Mouse (Mus musculus) spleen, adult 2 months (tissue): ENCODE data around the gene Ets1. TPM values are rescaled to one million over a fixed set of nuclear protein-coding genes. Genes with fewer than 3 reads are reported as not detected.

Experiments
- DNase-seq, 2 experiments: peaks; one replicate each; pipeline versions ENCODE4 v3.0.0 to v3.0.0-alpha.2; 2012 to 2021; ENCODE audit warnings: low spot score in 2 of 2, low read depth in 1 of 2
- H3K27ac ChIP-seq: fragments of 200-500 bp; 2 replicates; pipeline ENCODE4 v1.5.1; 2012; ENCODE audit warnings: low read length, inconsistent platforms; ENCODE audit not compliant: insufficient read depth
- H3K27me3 ChIP-seq: fragments of 200-500 bp; 2 replicates; pipeline ENCODE4 v1.6.1; 2012; ENCODE audit warnings: mild to moderate bottlenecking, moderate library complexity, low read length, inconsistent platforms; ENCODE audit not compliant: control insufficient read depth, insufficient read depth
- H3K36me3 ChIP-seq: fragments of 200-500 bp; 2 replicates; pipeline ENCODE4 v1.6.1; 2012; ENCODE audit warnings: mild to moderate bottlenecking, low read length, inconsistent platforms; ENCODE audit not compliant: control insufficient read depth, insufficient read depth
- H3K4me1 ChIP-seq: fragments of 200-500 bp; 2 replicates; pipeline ENCODE4 v1.6.1; 2011; ENCODE audit warnings: inconsistent platforms; ENCODE audit not compliant: control insufficient read depth, insufficient read depth, insufficient read length
- H3K4me3 ChIP-seq: fragments of 200-500 bp; 2 replicates; pipeline ENCODE4 v1.5.1; 2011; ENCODE audit warnings: mild to moderate bottlenecking, inconsistent platforms; ENCODE audit not compliant: insufficient read depth, insufficient read length; ENCODE audit errors: extremely low read depth
- CTCF ChIP-seq: fragments of 200-500 bp; IDR thresholded peaks from 2 replicates; pipeline ENCODE4 v1.5.1; 2011; ENCODE audit warnings: mild to moderate bottlenecking, inconsistent platforms; ENCODE audit not compliant: insufficient read depth, insufficient read length, insufficient replicate concordance; ENCODE audit errors: extremely low read depth
- POLR2A ChIP-seq: fragments of 200-500 bp; IDR thresholded peaks from 2 replicates; pipeline ENCODE4 v1.6.1; 2011; ENCODE audit warnings: low read depth, low read length, inconsistent platforms
- WGBS: fragments of 180-500 bp; shearing (Covaris S2); methylation state at CpG from one replicate; pipeline ENCODE4 v1.1.7; 2018; 5-methylcytosine and 5-hydroxymethylcytosine counted together
- polyA plus RNA-seq: library from polyadenylated mRNA; depleted of rRNA; stranded (reverse); fragments of >200 nt; gene quantifications from 2 replicates; pipeline ENCODE4 v1.2.3, GENCODE M21; 2012

Ets1 gene
- polyA plus RNA-seq, 1 experiment, result 115 TPM

- H3K27ac ChIP-seq, result peak overlapping the region; percentile 99
- TF ChIP-seq POLR2A (peak; percentile 16; the same call in 1 of the 2 replicates), CTCF (no peak)
- 6% methylated on average over 7 of the region's 7 CpGs for WGBS
- peaks cover 4% of the 10 kb centered on the region; the same call in 1 of the 2 replicates for H3K4me1 ChIP-seq
- no peaks in the 10 kb centered on the region for H3K27me3 ChIP-seq
- peak in 1 of 2 experiments; percentile 48 for DNase-seq
- peak overlapping the region; percentile 90 for H3K4me3 ChIP-seq
- H3K36me3 ChIP-seq, result peaks cover 18% of the 10 kb centered on the region
Observed at GRCm38 (mm10) chr9:32696717-32697116, 60.7 kb downstream of the Ets1 start.

GRCm38 (mm10) chr9:32697291-32698110 lies 61.5 kb downstream of the Ets1 start:
- no peaks in the 10 kb centered on the region for H3K27me3 ChIP-seq
- peaks cover 23% of the 10 kb centered on the region for H3K36me3 ChIP-seq
- TF ChIP-seq CTCF (no peak), POLR2A (no peak)
- H3K4me3 ChIP-seq, result peak overlapping the region; percentile 90
- 27% methylated on average over 9 of the region's 9 CpGs for WGBS
- H3K4me1 ChIP-seq, result peaks cover 7% of the 10 kb centered on the region
- DNase-seq, result no peak
- H3K27ac ChIP-seq, result peak overlapping the region; percentile 99

GRCm38 (mm10) chr9:32698766-32699165 lies 62.7 kb downstream of the Ets1 start:
- Histone ChIP-seq H3K4me3 (peak overlapping the region; percentile 59), H3K36me3 (peaks cover 23% of the 10 kb centered on the region), H3K4me1 (peaks cover 11% of the 10 kb centered on the region), H3K27me3 (no peaks in the 10 kb centered on the region), H3K27ac (peak overlapping the region; percentile 79; the same call in 1 of the 2 replicates)
- TF ChIP-seq POLR2A (no peak), CTCF (no peak)
- WGBS, result 38% methylated on average over 4 of the region's 4 CpGs
- no peak for DNase-seq

- 22% methylated on average over 8 of the region's 8 CpGs for WGBS
- peaks cover 24% of the 10 kb centered on the region for H3K36me3 ChIP-seq
- H3K27me3 ChIP-seq, result no peaks in the 10 kb centered on the region
- TF ChIP-seq POLR2A, result no peak
- TF ChIP-seq CTCF, result no peak
- DNase-seq, result no peak
- peak overlapping the region; percentile 79 for H3K27ac ChIP-seq
- peak overlapping the region; percentile 59 for H3K4me3 ChIP-seq
- H3K4me1 ChIP-seq, result peaks cover 14% of the 10 kb centered on the region
Observed at GRCm38 (mm10) chr9:32699391-32699841, 63.4 kb downstream of the Ets1 start.

GRCm38 (mm10) chr9:32700091-32700905 lies 64.3 kb downstream of the Ets1 start:
- WGBS, result 39% methylated on average over 7 of the region's 7 CpGs
- DNase-seq, result no peak
- TF ChIP-seq CTCF, result no peak
- no peak for TF ChIP-seq POLR2A
- Histone ChIP-seq H3K4me1 (peaks cover 13% of the 10 kb centered on the region), H3K27ac (peak overlapping the region; percentile 79), H3K4me3 (peak overlapping the region; percentile 59), H3K36me3 (peaks cover 24% of the 10 kb centered on the region), H3K27me3 (no peaks in the 10 kb centered on the region)

GRCm38 (mm10) chr9:32701126-32701997 lies 65.3 kb downstream of the Ets1 start:
- H3K27me3 ChIP-seq, result no peaks in the 10 kb centered on the region
- peak overlapping the region; percentile 58 for H3K4me3 ChIP-seq
- TF ChIP-seq POLR2A (no peak), CTCF (no peak)
- DNase-seq, result no peak
- 60% methylated on average over 20 of the region's 20 CpGs for WGBS
- peak overlapping the region; percentile 84 for H3K27ac ChIP-seq
- H3K4me1 ChIP-seq, result peaks cover 22% of the 10 kb centered on the region
- peaks cover 31% of the 10 kb centered on the region for H3K36me3 ChIP-seq
